Mouse (Mus musculus) NIH3T3 (cell line): ENCODE data around the gene Zfp661.
A peak's percentile ranks its signal among the peaks of the same experiment; 100 is the strongest.
"Not testable (repeated sequence)": the region's sequence is repeated elsewhere in the genome, so short reads cannot be mapped to it uniquely, and the experiment has no call there.

Experiments
- DNase-seq: peaks from one replicate; pipeline ENCODE4 v3.0.0-alpha.2; 2012; ENCODE audit warnings: low read depth

Gene Zfp661

GRCm38 (mm10) chr2:127586694-127587513 is at the start of gene Zfp661, which contains the start of gene Mrps5:
Gene Zfp661 (minus strand): TSS chr2:127587094.
Gene Mrps5 (plus strand): TSS chr2:127587222.
- peak; percentile 90 for DNase-seq

DNA sequence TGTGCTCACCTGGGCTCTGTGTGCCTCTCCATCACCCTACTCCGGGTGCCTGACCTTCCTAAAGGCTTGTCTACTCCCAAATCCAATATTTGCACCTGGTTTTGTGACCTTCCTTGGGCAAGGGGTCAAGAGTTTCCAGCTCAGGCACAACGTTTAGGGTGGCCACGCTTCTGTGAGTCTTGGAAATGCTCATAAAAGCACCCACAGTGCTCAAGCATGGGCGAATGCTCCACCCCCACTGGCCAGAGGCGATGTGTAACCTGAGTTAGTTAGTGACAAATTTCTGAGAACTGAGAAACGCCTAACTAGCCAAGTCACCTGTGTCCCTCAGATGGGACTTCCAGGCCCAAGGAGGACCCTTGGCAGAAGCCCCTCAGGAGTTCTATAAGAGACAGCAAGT is 48.7 kb upstream of the Zfp661 start:
- DNase-seq, result no peak

- DNase-seq, result peak; percentile 9
Measured at GRCm38 (mm10) chr2:127632601-127633000, 45.7 kb upstream of the Zfp661 start.

GRCm38 (mm10) chr2:127627990-127628570 is 41.2 kb upstream of the Zfp661 start:
- DNase-seq, result no peak

GRCm38 (mm10) chr2:127627354-127627753 is 40.5 kb upstream of the Zfp661 start:
- DNase-seq, result no peak

DNA sequence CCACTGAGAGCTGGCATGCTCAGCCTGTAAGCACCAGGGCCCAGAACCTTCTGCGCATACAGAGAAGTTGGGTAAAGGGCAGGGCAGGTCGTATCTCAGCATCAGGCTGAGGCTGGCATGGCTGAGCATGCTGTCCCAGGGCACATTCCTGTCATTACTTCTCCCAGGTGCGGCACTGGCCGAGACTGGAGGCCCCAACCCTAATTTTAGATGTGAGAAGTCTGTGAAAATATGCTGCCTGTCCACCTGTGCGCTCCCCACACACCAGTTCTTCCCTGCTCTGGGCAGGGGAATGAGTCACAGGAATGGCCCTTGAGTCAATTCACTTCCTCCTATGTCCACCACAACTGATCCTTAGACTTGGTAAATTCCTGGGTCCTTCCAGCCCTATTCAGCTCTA is 38.8 kb upstream of the Zfp661 start:
- DNase-seq, result no peak

DNA sequence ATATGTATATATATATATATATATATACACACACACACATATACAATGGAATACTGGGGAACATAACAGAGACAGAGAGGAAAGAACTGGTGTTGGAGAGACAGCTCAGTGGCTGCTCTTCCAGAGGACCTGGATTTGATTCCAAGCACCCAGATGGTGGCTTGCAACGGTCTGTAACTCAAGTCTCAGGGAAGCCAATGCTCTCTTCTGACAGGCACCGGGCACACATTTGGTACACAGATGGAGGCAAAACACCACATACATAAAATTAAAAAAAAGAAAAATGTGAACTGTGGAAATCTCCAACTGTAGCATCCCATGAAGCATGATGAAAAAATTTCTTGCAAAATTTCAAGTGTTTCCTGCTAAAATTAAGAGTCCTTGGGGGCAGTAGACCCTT is 37.9 kb upstream of the Zfp661 start:
- no peak for DNase-seq

- no peak for DNase-seq
Measured at GRCm38 (mm10) chr2:127622065-127622464, 35.2 kb upstream of the Zfp661 start.

GRCm38 (mm10) chr2:127619311-127619710 is 32.4 kb upstream of the Zfp661 start:
- no peak for DNase-seq

- DNase-seq, result no peak
Measured at GRCm38 (mm10) chr2:127612288-127612687, 25.4 kb upstream of the Zfp661 start.

DNA sequence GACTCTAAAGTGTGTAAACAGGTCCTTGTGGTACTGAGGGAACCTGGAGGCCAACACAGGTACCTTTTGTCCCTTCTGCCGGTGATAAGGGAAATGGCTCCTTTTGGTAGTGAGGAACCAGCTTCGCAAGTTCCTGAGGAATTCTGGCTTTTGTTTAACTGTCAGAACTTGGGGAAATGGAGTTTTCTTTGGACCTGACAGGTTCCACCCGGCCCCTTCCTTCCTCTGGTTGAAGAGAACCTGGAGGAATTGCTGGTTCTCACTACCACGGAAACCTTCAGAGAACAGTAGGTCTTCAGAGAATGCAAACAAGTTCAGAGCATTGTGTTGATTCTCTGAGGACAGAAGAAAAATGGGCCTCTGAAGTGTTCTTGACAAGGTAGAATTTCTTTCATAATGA is 24.5 kb upstream of the Zfp661 start:
- DNase-seq, result no peak

- DNase-seq, result no peak
Measured at GRCm38 (mm10) chr2:127608986-127609385, 22.1 kb upstream of the Zfp661 start.

GRCm38 (mm10) chr2:127608234-127608633 is 21.3 kb upstream of the Zfp661 start:
- DNase-seq, result peak; percentile 76

DNA sequence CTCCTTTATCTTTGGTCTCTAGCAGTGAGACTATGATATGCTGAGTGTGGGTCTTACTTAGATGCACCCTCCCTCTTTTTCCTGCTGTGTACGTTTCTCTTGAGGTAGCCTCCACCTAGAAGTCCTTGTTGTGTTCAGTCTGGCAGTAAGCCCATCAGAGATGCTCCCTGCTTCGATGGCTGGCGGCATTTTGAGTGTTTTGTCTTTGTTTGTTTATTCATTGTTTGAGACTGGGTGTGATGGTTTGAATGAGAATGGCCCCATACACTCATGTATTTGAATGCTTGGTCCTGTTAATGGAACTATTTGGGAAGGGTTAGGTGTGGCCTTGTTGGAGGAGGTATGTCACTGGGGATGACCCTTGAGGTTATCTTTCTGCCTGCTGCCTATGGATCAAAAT is 18.3 kb upstream of the Zfp661 start:
- no peak for DNase-seq

DNA sequence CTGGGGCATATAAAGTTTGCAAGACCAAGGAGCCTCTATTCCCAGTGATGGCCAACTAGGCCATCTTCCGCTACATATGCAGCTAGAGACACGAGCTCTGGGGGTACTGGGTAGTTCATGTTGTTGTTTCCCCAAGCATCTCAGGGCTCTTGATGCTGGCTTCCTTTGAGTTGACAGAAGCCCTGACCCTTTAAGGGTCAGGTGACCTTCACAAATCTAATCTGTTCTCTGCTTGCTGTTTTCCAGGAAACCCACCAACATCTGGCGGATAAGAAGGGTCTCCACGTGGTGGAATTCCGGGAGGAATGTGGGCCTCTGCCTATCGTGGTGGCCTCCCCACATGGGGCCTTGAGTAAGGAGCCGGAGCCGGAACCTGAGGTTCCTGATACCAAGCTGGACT is 16.5 kb upstream of the Zfp661 start:
- DNase-seq, result not testable (repeated sequence)

- no peak for DNase-seq
Measured at GRCm38 (mm10) chr2:127590840-127591239, 3.9 kb upstream of the Zfp661 start.

DNA sequence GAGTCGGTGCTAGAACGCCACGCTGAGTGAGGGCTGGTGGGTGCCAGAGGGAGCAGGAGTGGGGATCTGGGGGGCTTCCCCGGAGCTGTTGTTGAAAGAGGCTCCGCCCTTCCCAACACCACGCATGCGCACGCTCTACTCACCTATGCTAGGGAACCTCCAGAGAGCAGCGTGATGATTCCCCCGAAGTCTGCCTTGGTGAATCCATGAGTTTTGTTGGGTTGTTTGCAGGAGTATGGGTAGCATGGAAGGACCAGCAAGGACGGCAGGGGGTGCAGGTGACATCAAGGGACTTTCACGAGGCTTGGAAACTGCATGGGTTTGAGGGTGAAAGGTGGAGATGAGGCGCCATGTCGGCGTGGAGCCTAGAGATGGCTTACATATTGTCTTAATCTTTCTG is 3.3 kb upstream of the Zfp661 start:
- DNase-seq, result no peak

DNA sequence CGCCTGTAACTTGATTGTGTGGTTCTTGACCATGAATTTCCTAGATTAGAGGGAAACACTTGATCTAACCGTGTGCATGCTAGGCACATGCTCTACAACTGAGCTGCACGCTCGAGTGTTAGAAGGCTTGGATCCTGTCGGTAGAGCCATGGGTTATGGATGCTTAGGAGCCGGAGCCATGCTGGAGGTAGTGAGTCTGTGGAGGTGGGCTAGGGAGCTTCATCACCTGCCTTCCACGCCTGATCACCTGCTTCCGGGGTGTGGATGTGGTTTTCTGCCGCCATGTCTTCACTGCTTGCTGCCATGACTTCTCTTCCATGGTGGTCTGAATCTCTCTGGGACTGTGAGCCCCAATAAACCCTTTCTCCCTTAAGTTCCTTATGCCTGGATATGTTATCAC is 2.0 kb upstream of the Zfp661 start:
- DNase-seq, result no peak

- DNase-seq, result no peak
Measured at GRCm38 (mm10) chr2:127587514-127587844, 585 bp upstream of the Zfp661 start.

- DNase-seq, result peak; percentile 95
Measured at GRCm38 (mm10) chr2:127584436-127584858, 2.4 kb downstream of the Zfp661 start.

DNA sequence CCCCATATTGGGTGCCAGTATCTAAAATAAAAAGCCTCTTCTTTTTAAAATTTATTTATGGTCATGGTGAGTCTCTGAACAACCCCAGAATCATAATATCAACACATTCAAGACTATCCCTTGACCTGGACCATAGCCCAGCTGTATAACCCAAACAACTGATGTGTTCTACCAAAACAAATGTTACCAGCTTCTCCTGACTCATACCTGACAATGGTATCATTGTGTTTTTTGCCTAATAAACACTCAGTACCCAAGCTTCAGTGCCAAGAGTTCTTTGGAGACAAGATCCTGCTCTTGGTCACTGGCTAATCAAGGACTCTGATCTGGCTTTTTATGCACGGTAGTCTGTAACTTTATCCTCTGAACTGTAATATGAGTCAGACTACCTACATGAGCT is 13.6 kb downstream of the Zfp661 start:
- peak; percentile 59 for DNase-seq

DNA sequence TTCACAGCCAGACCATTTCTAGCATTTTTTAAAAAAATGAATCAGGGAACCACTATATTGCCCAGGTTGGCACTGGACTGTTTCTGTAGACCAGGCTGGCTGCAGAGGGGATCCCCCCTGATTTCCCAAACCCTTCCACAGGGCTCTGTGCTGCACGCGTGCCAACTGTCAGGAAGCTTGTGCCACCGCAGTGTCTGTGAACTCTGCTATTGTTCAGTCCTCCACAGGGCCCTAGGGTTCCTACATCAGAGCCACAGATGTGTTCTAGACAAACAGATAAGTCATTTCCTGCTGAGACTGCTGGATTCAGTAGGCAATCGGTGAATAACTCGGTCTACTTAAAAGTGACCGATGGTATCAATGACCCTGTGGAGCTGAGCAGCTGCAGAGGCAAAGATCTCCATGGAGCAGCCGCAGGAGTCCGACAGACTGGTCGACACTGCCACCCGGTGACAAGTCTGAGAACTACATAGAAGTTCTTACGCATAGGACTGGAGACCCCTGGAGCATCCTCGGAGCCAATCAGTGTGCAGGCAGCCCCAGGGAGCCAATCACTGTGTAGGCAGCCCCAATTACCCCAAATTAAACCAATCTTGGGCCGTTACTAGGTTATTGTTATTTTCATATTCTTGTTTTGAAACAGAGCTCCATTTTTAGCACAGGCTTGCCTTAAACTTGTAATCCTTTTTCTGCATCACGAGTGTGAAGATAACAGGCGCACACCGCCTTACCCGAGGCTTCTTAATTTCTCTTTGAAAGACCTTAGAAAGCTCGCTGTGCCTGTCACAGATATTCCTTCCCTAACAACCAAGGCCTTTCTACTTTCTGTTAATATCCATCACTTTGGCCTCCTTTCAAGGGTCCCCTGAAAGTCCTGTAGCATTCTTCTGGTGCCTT is 27.6 kb downstream of the Zfp661 start:
- peak; percentile 86 for DNase-seq

DNA sequence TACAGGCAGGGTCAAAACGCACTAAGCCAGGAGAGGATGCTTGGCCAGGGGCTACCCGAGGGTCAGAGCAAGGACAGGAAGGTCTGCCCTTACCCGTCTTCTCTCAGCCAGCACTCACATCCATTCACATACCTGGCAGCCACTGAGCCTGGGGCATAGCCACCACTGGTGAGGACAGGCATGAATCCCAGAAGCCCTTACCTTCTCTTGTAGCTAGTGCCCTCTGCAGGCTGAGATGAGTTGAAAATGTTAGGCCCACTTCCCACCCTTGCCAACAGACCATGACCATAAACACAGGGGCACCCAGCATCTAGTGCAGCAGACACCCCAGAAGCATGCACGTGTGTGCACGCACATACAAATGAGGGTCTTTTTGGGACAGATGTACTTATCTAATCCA is 35.8 kb downstream of the Zfp661 start:
- no peak for DNase-seq
